Mouse (Mus musculus): ENCODE measurements at regions not wholly inside any gene's neighbourhood (a gene's known extent, or its start where the extent isn't known, plus 50 kb on each side); places are given as distances from the start of the nearest gene placed in this dataset.

- DNase-seq = peak; percentile 71 to 75
Observed at GRCm38 (mm10) chr1:51644399-51644798, 166.2 kb upstream of the Nabp1 start.

GRCm38 (mm10) chr1:51643640-51644039 lies 165.4 kb upstream of the Nabp1 start:
- no peak for DNase-seq

- no peak for DNase-seq
Observed at GRCm38 (mm10) chr1:51638519-51639302, 160.5 kb upstream of the Nabp1 start.

GRCm38 (mm10) chr1:51635881-51636515 lies 157.8 kb upstream of the Nabp1 start:
- DNase-seq = no peak

GRCm38 (mm10) chr1:51633795-51634194 lies 155.6 kb upstream of the Nabp1 start:
- no peak for DNase-seq

- peak in 1 of 2 experiments; percentile 22 for DNase-seq
Observed at GRCm38 (mm10) chr1:51632851-51633250, 154.6 kb upstream of the Nabp1 start.

GRCm38 (mm10) chr1:51629848-51630247 lies 151.6 kb upstream of the Nabp1 start:
- DNase-seq = no peak

GRCm38 (mm10) chr1:51628137-51628793 lies 150.0 kb upstream of the Nabp1 start:
- DNase-seq = no peak

- no peak for DNase-seq
Observed at GRCm38 (mm10) chr1:51626303-51626702, 148.1 kb upstream of the Nabp1 start.

- no peak for DNase-seq
Observed at GRCm38 (mm10) chr1:51625079-51625478, 146.9 kb upstream of the Nabp1 start.

- DNase-seq = no peak
Observed at GRCm38 (mm10) chr1:51624551-51624950, 146.3 kb upstream of the Nabp1 start.

GRCm38 (mm10) chr1:51622986-51623385 lies 144.8 kb upstream of the Nabp1 start:
- no peak for DNase-seq

- no peak for DNase-seq
Observed at GRCm38 (mm10) chr1:51622181-51622862, 144.1 kb upstream of the Nabp1 start.

GRCm38 (mm10) chr1:51621062-51621461 lies 142.8 kb upstream of the Nabp1 start:
- no peak for DNase-seq

GRCm38 (mm10) chr1:51617502-51618251 lies 139.5 kb upstream of the Nabp1 start:
- no peak for DNase-seq

- DNase-seq = no peak
Observed at GRCm38 (mm10) chr1:51616091-51616490, 137.9 kb upstream of the Nabp1 start.

- DNase-seq = peak; percentile 44 to 64
Observed at GRCm38 (mm10) chr1:51615523-51615922, 137.3 kb upstream of the Nabp1 start.

- DNase-seq = no peak
Observed at GRCm38 (mm10) chr1:51614700-51615099, 136.5 kb upstream of the Nabp1 start.

- no peak for DNase-seq
Observed at GRCm38 (mm10) chr1:51609295-51609694, 131.1 kb upstream of the Nabp1 start.

- no peak for DNase-seq
Observed at GRCm38 (mm10) chr1:51607437-51607855, 129.2 kb upstream of the Nabp1 start.

GRCm38 (mm10) chr1:51602071-51602470 lies 123.8 kb upstream of the Nabp1 start:
- DNase-seq = no peak

- peak in 1 of 2 experiments; percentile 35 for DNase-seq
Observed at GRCm38 (mm10) chr1:51600425-51600824, 122.2 kb upstream of the Nabp1 start.

Measured in adrenal gland, postnatal 36 days (tissue).